Mouse (Mus musculus): Measurements from ENCODE around the gene Olfr1367.

Olfr1367 gene

GRCm38 (mm10) chr13:21346610-21347009 lies at the start of gene Olfr1367:
Gene Olfr1367, plus strand, starts transcription at chr13:21346910.
- no peak for DNase-seq

- no peak for DNase-seq
These were observed 48.2 kb upstream of the Olfr1367 start for GRCm38 (mm10) chr13:21298557-21298956.

GRCm38 (mm10) chr13:21304483-21305066 lies 42.1 kb upstream of the Olfr1367 start:
- DNase-seq = no peak

- DNase-seq = no peak
These were observed 36.9 kb upstream of the Olfr1367 start for GRCm38 (mm10) chr13:21309788-21310187.

- DNase-seq = no peak
These were observed 34.8 kb upstream of the Olfr1367 start, which contains the start of gene Gpx6 for GRCm38 (mm10) chr13:21311926-21312325. Gene Gpx6, plus strand, starts transcription at chr13:21312125.

GRCm38 (mm10) chr13:21312854-21313253 lies 33.9 kb upstream of the Olfr1367 start:
- no peak for DNase-seq

GRCm38 (mm10) chr13:21313903-21314302 lies 32.8 kb upstream of the Olfr1367 start:
- no peak for DNase-seq

GRCm38 (mm10) chr13:21320262-21320661 lies 26.4 kb upstream of the Olfr1367 start:
- no peak for DNase-seq

- DNase-seq = no peak
These were observed 24.7 kb upstream of the Olfr1367 start for GRCm38 (mm10) chr13:21321890-21322494.

GRCm38 (mm10) chr13:21322509-21323375 lies 24.0 kb upstream of the Olfr1367 start:
- DNase-seq = peak; percentile 19

GRCm38 (mm10) chr13:21323405-21323804 lies 23.3 kb upstream of the Olfr1367 start:
- no peak for DNase-seq

- no peak for DNase-seq
These were observed 20.5 kb upstream of the Olfr1367 start for GRCm38 (mm10) chr13:21326191-21326590.

GRCm38 (mm10) chr13:21326657-21327211 lies 20.0 kb upstream of the Olfr1367 start:
- peak; percentile 67 for DNase-seq

GRCm38 (mm10) chr13:21327424-21327823 lies 19.3 kb upstream of the Olfr1367 start:
- no peak for DNase-seq

- DNase-seq = no peak
These were observed 3.9 kb downstream of the Olfr1367 start for GRCm38 (mm10) chr13:21350593-21350992.

- peak; percentile 83 for DNase-seq
These were observed 16.0 kb downstream of the Olfr1367 start, which contains the start of gene Zscan12 for GRCm38 (mm10) chr13:21362621-21363248. Gene Zscan12, plus strand, starts transcription at chr13:21362820.

- peak; percentile 14 for DNase-seq
These were observed 17.0 kb downstream of the Olfr1367 start for GRCm38 (mm10) chr13:21363719-21364118.

- peak; percentile 28 for DNase-seq
These were observed 19.9 kb downstream of the Olfr1367 start for GRCm38 (mm10) chr13:21366635-21367034.

- no peak for DNase-seq
These were observed 26.0 kb downstream of the Olfr1367 start for GRCm38 (mm10) chr13:21372700-21373099.

- no peak for DNase-seq
These were observed 31.1 kb downstream of the Olfr1367 start for GRCm38 (mm10) chr13:21377773-21378172.

GRCm38 (mm10) chr13:21395211-21395610 lies 48.5 kb downstream of the Olfr1367 start:
- no peak for DNase-seq

GRCm38 (mm10) chr13:21395623-21396022 lies 48.9 kb downstream of the Olfr1367 start:
- DNase-seq = no peak

- DNase-seq = peak; percentile 28
These were observed 49.3 kb downstream of the Olfr1367 start for GRCm38 (mm10) chr13:21396048-21396447.

Data from thymus, postnatal 4 days (tissue).